Mouse (Mus musculus) forelimb bud, embryonic 11.5 days (tissue): Measurements from ENCODE around the gene 1500015O10Rik.
A peak's percentile ranks its signal among the peaks of the same experiment; 100 is the strongest.

Experiments
- DNase-seq: peaks from one replicate; pipeline ENCODE4 v3.0.0-alpha.2; 2012; ENCODE audit warnings: low read depth, low spot score

1500015O10Rik gene

GRCm38 (mm10) chr1:43730491-43730924 lies at the start of gene 1500015O10Rik:
Gene 1500015O10Rik (plus strand): TSS chr1:43730602.
- DNase-seq, result no peak

- DNase-seq, result no peak
These were observed 40.4 kb upstream of the 1500015O10Rik start for GRCm38 (mm10) chr1:43689983-43690382.

GRCm38 (mm10) chr1:43690507-43690906 lies 39.9 kb upstream of the 1500015O10Rik start:
- no peak for DNase-seq

- DNase-seq, result no peak
These were observed 36.3 kb upstream of the 1500015O10Rik start for GRCm38 (mm10) chr1:43694076-43694475.

GRCm38 (mm10) chr1:43694851-43695545 lies 35.4 kb upstream of the 1500015O10Rik start:
- DNase-seq, result no peak

- DNase-seq, result peak; percentile 39
These were observed 31.8 kb upstream of the 1500015O10Rik start for GRCm38 (mm10) chr1:43698577-43699000.

GRCm38 (mm10) chr1:43714841-43715240 lies 15.6 kb upstream of the 1500015O10Rik start:
- no peak for DNase-seq

GRCm38 (mm10) chr1:43717967-43718366 lies 12.4 kb upstream of the 1500015O10Rik start:
- no peak for DNase-seq

GRCm38 (mm10) chr1:43718793-43719192 lies 11.6 kb upstream of the 1500015O10Rik start:
- no peak for DNase-seq

GRCm38 (mm10) chr1:43722459-43722858 lies 7.9 kb upstream of the 1500015O10Rik start:
- no peak for DNase-seq

- DNase-seq, result no peak
These were observed 1.7 kb downstream of the 1500015O10Rik start for GRCm38 (mm10) chr1:43732100-43732499.

GRCm38 (mm10) chr1:43732657-43733056 lies 2.3 kb downstream of the 1500015O10Rik start:
- no peak for DNase-seq

- peak; percentile 74 for DNase-seq
These were observed 7.6 kb downstream of the 1500015O10Rik start for GRCm38 (mm10) chr1:43737812-43738518.

- no peak for DNase-seq
These were observed 8.1 kb downstream of the 1500015O10Rik start for GRCm38 (mm10) chr1:43738519-43738894.

GRCm38 (mm10) chr1:43754448-43755312 lies 24.3 kb downstream of the 1500015O10Rik start:
- no peak for DNase-seq

- DNase-seq, result no peak
These were observed 29.7 kb downstream of the 1500015O10Rik start for GRCm38 (mm10) chr1:43760085-43760484.

- DNase-seq, result no peak
These were observed 34.1 kb downstream of the 1500015O10Rik start for GRCm38 (mm10) chr1:43764481-43764880.

- DNase-seq, result no peak
These were observed 35.9 kb downstream of the 1500015O10Rik start for GRCm38 (mm10) chr1:43766328-43766727.

- DNase-seq, result no peak
These were observed 38.1 kb downstream of the 1500015O10Rik start for GRCm38 (mm10) chr1:43768385-43768990.

GRCm38 (mm10) chr1:43769348-43769747 lies 38.9 kb downstream of the 1500015O10Rik start:
- no peak for DNase-seq

GRCm38 (mm10) chr1:43770032-43770431 lies 39.6 kb downstream of the 1500015O10Rik start:
- DNase-seq, result no peak

- DNase-seq, result no peak
These were observed 42.3 kb downstream of the 1500015O10Rik start for GRCm38 (mm10) chr1:43772694-43773093.
